Mouse (Mus musculus) liver, embryonic 14.5 days (tissue): ENCODE measurements at regions not wholly inside any gene's neighbourhood (a gene's known extent, or its start where the extent isn't known, plus 50 kb on each side); places are given as distances from the start of the nearest gene placed in this dataset.

Experiments used
- ATAC-seq: fragments of 200-750 bp; cut with Nextera tagmentation; 2 replicates; pipeline ENCODE4 v1.8.0; 2017; ENCODE audit warnings: moderate number of reproducible peaks, mild to moderate bottlenecking, moderate library complexity; ENCODE audit not compliant: insufficient read depth
- DNase-seq, 3 experiments: peaks; one replicate each; pipeline ENCODE4 v3.0.0-alpha.2; 2012 to 2013; ENCODE audit warnings: low read depth in 3 of 3, low spot score in 3 of 3
- H3K27ac ChIP-seq: fragments of 300-500 bp; sonication (generic); 2 replicates; pipeline ENCODE4 v1.5.1; 2014; ENCODE audit warnings: moderate library complexity, mild to moderate bottlenecking, control low read depth, inconsistent platforms
- H3K27me3 ChIP-seq: fragments of 300-500 bp; sonication (generic); 2 replicates; pipeline ENCODE4 v1.6.1; 2014; ENCODE audit warnings: mild to moderate bottlenecking, low read length, moderate library complexity; ENCODE audit not compliant: control insufficient read depth, insufficient read depth
- H3K36me3 ChIP-seq: fragments of 300-500 bp; sonication (generic); replicated peaks from 2 replicates; pipeline ENCODE4 v1.6.1; 2014; ENCODE audit warnings: low read depth; ENCODE audit not compliant: control insufficient read depth, insufficient read depth
- H3K4me1 ChIP-seq, 2 experiments: fragments of 200-500 bp in 1 of 2; fragments of 300-500 bp in 1 of 2; sonication (generic) in 1 of 2; replicated peaks; 2 replicates each; pipeline ENCODE4 v1.6.1; 2012 to 2014; ENCODE audit warnings: antibody characterized with exemption in 1 of 2, inconsistent platforms in 1 of 2, low read length in 1 of 2; ENCODE audit not compliant: control insufficient read depth in 2 of 2, insufficient read depth in 2 of 2
- H3K4me2 ChIP-seq: fragments of 300-500 bp; sonication (generic); 2 replicates; pipeline ENCODE4 v1.6.1; 2014; ENCODE audit warnings: low read depth, mild to moderate bottlenecking, control low read depth, moderate library complexity
- H3K4me3 ChIP-seq, 2 experiments: fragments of 200-500 bp in 1 of 2; fragments of 300-500 bp in 1 of 2; sonication (generic) in 1 of 2; 2 replicates each; pipeline ENCODE4 v1.5.1; 2012 to 2014; ENCODE audit warnings: low read depth in 2 of 2, low read length in 2 of 2, mild to moderate bottlenecking in 2 of 2, control low read depth in 1 of 2, inconsistent platforms in 1 of 2, moderate library complexity in 1 of 2; ENCODE audit not compliant: insufficient read depth in 1 of 2
- H3K9ac ChIP-seq: fragments of 300-500 bp; sonication (generic); replicated peaks from 2 replicates; pipeline ENCODE4 v1.6.1; 2014; ENCODE audit warnings: mild to moderate bottlenecking, control low read depth, moderate library complexity
- H3K9me3 ChIP-seq: fragments of 300-500 bp; sonication (generic); 2 replicates; pipeline ENCODE4 v1.6.1; 2016; ENCODE audit warnings: low read length, mixed read lengths; ENCODE audit not compliant: control insufficient read depth
- CTCF ChIP-seq: IDR thresholded peaks from 2 replicates; pipeline ENCODE4 v1.5.1; 2016; ENCODE audit warnings: antibody characterized with exemption, low read depth, control low read depth
- EP300 ChIP-seq: IDR thresholded peaks from 2 replicates; pipeline ENCODE4 v1.6.1; 2016; ENCODE audit warnings: antibody characterized with exemption, low read depth
- WGBS: fragments of 180-500 bp; shearing (Covaris S2); extraction: QIAGEN DNeasy Blood & Tissue Kit; methylation state at CpG from one replicate; pipeline ENCODE4 v1.1.7; 2014; ENCODE audit not compliant: insufficient replicate concordance; 5-methylcytosine and 5-hydroxymethylcytosine counted together

DNA sequence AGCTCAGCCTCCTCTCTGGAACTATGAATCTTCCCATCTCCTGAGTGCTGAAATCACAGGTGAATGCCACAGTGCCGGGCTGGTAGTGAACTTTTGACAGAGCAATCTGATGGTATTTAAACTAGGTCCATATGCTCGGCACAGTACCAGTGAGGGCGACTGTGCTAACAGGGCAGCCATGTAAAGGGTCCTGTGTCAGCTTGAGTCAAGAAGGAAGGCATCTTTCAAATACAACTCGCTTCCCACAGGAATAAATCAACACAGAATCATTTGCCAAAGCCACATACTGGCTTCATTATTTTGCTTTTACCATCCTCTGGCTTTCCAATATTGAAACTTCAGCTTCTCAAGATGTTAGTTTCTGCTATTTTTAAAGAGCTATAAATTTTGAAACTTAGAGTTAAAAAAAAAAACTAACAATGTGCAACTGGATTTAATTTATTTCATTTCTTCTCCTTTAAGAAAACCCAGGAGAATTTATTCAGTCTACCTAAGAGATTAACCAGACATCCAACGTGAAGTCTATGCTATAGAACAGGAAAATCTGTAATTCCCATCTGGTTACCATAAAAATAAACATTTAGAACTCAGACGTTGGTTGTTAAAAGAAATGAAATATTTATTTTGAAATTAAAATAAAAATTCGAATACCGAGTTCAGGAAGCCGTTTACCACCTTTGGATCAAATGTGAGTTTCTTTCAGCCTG, 108.8 kb upstream of the Spin1 start:
- 62% methylated on average over 9 of the region's 9 CpGs for WGBS
- no peak for DNase-seq
- H3K27me3 ChIP-seq: no peaks in the 10 kb centered on the region
- no peak overlapping the region for H3K4me2 ChIP-seq
- no peaks in the 10 kb centered on the region for H3K4me1 ChIP-seq
- no peaks in the 10 kb centered on the region for H3K36me3 ChIP-seq
- H3K4me3 ChIP-seq: no peak overlapping the region
- no peaks in the 10 kb centered on the region for H3K9me3 ChIP-seq
- no peak overlapping the region for H3K27ac ChIP-seq
- ATAC-seq: no peak
- no peak overlapping the region for H3K9ac ChIP-seq
- TF ChIP-seq CTCF (no peak), EP300 (no peak)

DNA sequence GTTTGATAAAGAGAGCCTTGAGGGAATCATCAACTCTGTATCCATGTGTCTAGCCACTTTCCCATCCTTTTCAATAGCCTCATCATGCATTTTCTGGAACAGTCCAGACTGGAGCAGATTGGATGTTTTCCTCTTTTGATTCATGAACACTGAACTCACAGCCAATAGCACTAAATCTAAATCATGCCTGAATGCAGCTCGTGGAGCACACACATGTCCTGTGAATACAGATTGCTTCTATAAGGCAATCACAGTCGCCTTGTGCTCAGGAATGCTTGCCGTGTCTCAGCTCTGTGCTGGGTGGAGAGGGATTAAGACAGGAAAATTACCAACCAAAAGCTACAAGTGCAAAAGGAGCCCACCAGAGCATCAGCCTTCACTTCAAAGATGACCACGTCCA, 100.9 kb upstream of the Spin1 start:
- Histone ChIP-seq H3K9ac (no peak overlapping the region), H3K9me3 (no peaks in the 10 kb centered on the region), H3K36me3 (no peaks in the 10 kb centered on the region), H3K27me3 (no peaks in the 10 kb centered on the region), H3K27ac (no peak overlapping the region), H3K4me1 (no peaks in the 10 kb centered on the region), H3K4me3 (no peak overlapping the region), H3K4me2 (no peak overlapping the region)
- WGBS: 59% methylated on average over 4 of the region's 4 CpGs
- DNase-seq (no peak), ATAC-seq (no peak)
- TF ChIP-seq CTCF: no peak
- no peak for TF ChIP-seq EP300

DNA sequence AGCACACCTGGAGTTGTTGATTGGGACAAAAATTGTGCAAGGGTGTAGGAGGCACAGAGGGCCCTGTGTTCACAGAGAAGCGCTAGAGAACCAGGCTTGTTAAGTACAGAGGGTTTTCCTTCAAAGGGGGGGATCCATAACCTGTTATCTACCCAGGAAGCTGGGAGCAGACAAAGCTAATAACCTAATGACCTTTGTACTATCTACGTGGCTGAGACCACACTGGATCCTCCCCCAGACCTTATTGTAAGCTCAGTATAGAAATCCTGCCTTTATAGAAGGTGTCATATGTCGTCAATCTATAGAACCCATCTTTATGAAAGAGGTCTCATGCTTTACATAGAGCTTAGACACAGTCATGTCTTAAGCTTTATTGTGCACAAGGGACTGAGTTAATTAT, 95.9 kb upstream of the Spin1 start:
- Histone ChIP-seq H3K9ac (no peak overlapping the region), H3K27me3 (no peaks in the 10 kb centered on the region), H3K4me2 (no peak overlapping the region), H3K9me3 (no peaks in the 10 kb centered on the region), H3K36me3 (no peaks in the 10 kb centered on the region), H3K4me1 (no peaks in the 10 kb centered on the region), H3K27ac (no peak overlapping the region), H3K4me3 (no peak overlapping the region)
- ATAC-seq (no peak), DNase-seq (no peak)
- TF ChIP-seq CTCF: no peak
- TF ChIP-seq EP300: no peak
- 48% methylated on average over 3 of the region's 3 CpGs for WGBS

DNA sequence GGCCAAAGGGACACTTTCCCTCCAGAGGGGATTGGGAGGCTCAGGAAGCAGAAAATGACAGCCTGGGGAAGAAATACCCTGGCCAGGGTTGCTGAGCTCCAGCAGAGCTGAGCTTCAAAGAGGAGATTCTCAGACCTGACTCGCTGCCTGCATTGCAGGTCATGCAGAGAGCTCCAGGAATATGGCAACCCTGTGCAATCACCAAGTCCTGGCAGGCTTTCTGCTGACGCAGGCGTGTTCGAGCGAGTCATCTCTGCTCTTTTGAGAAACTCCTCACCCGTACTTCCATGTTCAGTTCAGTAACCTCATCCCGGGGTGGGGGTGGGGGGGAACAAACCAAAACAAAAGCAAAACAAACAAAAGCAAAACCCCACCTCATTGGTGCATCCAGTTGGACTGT, 89.9 kb upstream of the Spin1 start:
- no peak for DNase-seq
- H3K27me3 ChIP-seq: no peaks in the 10 kb centered on the region
- no peak overlapping the region for H3K27ac ChIP-seq
- H3K36me3 ChIP-seq: no peaks in the 10 kb centered on the region
- H3K9ac ChIP-seq: no peak overlapping the region
- no peak overlapping the region for H3K4me2 ChIP-seq
- no peaks in the 10 kb centered on the region for H3K4me1 ChIP-seq
- ATAC-seq: no peak
- 69% methylated on average over 7 of the region's 7 CpGs for WGBS
- no peak overlapping the region for H3K4me3 ChIP-seq
- no peak for TF ChIP-seq CTCF
- no peak for TF ChIP-seq EP300
- H3K9me3 ChIP-seq: no peaks in the 10 kb centered on the region

DNA sequence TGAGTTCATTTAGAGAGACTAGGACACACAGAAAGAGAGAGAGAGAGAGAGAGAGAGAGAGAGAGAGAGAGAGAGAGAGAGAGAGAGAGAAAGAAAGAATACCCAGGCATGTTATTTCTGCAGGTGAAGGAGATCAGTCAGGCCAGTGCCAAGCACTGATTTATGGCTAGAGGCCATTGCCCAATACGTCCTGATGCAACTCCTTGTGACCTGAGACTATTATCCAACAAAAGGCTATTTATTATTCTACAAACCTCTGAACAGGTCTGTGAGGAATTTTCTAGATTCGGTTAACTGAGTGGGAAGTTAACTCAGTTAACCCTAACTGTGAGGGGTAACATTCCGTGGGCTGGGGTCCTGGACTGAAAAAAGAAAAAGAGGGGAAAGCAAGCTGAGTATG, 84.5 kb upstream of the Spin1 start:
- Histone ChIP-seq H3K4me3 (no peak overlapping the region), H3K36me3 (no peaks in the 10 kb centered on the region), H3K4me2 (no peak overlapping the region), H3K27me3 (no peaks in the 10 kb centered on the region), H3K27ac (no peak overlapping the region), H3K9ac (no peak overlapping the region), H3K4me1 (no peaks in the 10 kb centered on the region), H3K9me3 (no peaks in the 10 kb centered on the region)
- no peak for TF ChIP-seq EP300
- no peak for TF ChIP-seq CTCF
- WGBS: 61% methylated on average over 3 of the region's 3 CpGs
- ATAC-seq (no peak), DNase-seq (no peak)
